Mouse (Mus musculus): ENCODE measurements around the gene Ccnd2. TPM values are rescaled to one million over a fixed set of nuclear protein-coding genes. Genes with fewer than 3 reads are reported as not detected.

Gene Ccnd2
- polyA plus RNA-seq, 1 experiment from 2014 or later = 109 TPM

DNA sequence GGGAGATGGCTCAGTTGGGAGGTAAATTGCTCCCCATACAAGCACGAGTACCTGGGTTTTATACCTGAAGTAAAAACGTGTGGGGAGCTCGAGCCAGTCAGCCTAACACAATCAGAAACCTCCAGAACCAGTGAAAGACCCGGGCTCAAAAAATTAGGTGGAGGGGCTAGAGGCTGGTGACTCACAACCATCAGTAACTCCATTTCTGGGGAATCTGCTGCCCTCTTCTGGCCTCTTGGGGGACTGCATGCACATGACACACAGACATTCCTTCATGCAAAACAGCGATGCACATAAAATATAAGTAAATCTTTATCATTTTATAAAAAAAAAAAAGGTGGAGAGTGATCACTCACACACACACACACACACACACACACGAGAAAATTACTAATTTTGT is 46.9 kb downstream of the Ccnd2 start:
- DNase-seq (peak; percentile 4), ATAC-seq (ENCODE audit: low read depth) (no peak)
- Histone ChIP-seq H3K9ac (no peak overlapping the region), H3K9me3 (replicated peaks) (no peaks in the 10 kb centered on the region), H3K4me3 (replicated peaks) (no peak overlapping the region), H3K4me1 (replicated peaks) (peaks cover 10% of the 10 kb centered on the region), H3K27me3 (peaks cover 17% of the 10 kb centered on the region), H3K27ac (no peak overlapping the region), H3K4me2 (no peak overlapping the region), H3K36me3 (no peaks in the 10 kb centered on the region)
- WGBS (ENCODE audit: insufficient replicate concordance) = 45% methylated on average over 6 of the region's 6 CpGs

DNA sequence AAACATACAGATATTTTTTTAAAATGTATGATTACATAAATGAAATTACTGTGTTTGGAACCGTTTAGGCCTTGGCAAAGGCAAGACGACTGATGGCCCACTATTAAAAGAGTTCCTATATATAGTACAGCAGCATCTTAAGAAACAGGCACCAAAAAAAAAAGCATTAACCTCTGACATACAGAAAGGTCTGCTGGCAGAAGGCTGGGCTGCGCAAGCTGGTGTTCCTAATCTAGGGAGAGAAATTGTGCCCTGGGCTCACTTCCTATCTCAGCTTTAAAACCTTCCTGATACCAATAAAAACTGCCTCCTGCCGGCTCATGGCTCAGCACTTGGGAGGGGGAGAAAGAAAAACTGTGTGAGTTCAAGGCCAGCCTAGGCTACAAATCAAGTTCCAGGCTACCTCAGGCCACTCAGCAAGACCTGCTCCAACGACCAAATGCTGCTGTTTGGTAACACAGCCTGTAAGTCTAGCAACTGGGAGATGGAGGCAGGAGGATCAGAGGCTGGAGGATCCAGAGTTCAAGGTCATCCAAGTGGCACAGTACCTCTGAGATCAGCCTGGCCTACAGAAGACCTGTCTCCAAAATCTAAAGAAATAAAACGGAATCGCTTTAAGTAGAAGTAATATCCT is 47.5 kb downstream of the Ccnd2 start:
- no peak for DNase-seq
- Histone ChIP-seq H3K4me2 (no peak overlapping the region), H3K27me3 (peaks cover 13% of the 10 kb centered on the region), H3K9ac (no peak overlapping the region), H3K27ac (no peak overlapping the region), H3K4me3 (replicated peaks) (no peak overlapping the region), H3K36me3 (no peaks in the 10 kb centered on the region), H3K4me1 (replicated peaks) (peaks cover 6% of the 10 kb centered on the region), H3K9me3 (replicated peaks) (no peaks in the 10 kb centered on the region)
- 60% methylated on average over 7 of the region's 7 CpGs for WGBS (ENCODE audit: insufficient replicate concordance)
- ATAC-seq (ENCODE audit: low read depth) = no peak

- Histone ChIP-seq H3K36me3 (no peaks in the 10 kb centered on the region), H3K4me1 (replicated peaks) (peaks cover 3% of the 10 kb centered on the region), H3K4me2 (no peak overlapping the region), H3K9ac (no peak overlapping the region), H3K27me3 (peaks cover 7% of the 10 kb centered on the region; the same call in 1 of the 2 replicates), H3K9me3 (replicated peaks) (no peaks in the 10 kb centered on the region), H3K4me3 (replicated peaks) (no peak overlapping the region), H3K27ac (no peak overlapping the region)
- DNase-seq = no peak
- no peak for ATAC-seq (ENCODE audit: low read depth)
- WGBS (ENCODE audit: insufficient replicate concordance) = 77% methylated on average over 6 of the region's 6 CpGs
Observed at GRCm38 (mm10) chr6:127103506-127104275, 48.3 kb downstream of the Ccnd2 start.

GRCm38 (mm10) chr6:127094565-127094964 is 57.4 kb downstream of the Ccnd2 start:
- WGBS (ENCODE audit: insufficient replicate concordance) = 48% methylated on average over 7 of the region's 7 CpGs
- Histone ChIP-seq H3K4me2 (no peak overlapping the region), H3K27ac (no peak overlapping the region), H3K9me3 (replicated peaks) (no peaks in the 10 kb centered on the region), H3K4me1 (replicated peaks) (no peaks in the 10 kb centered on the region), H3K9ac (no peak overlapping the region), H3K36me3 (0 out of 2 replicates have a peak, but pooled peaks cover 3% of the 10 kb centered on the region), H3K4me3 (replicated peaks) (no peak overlapping the region), H3K27me3 (no peaks in the 10 kb centered on the region)
- DNase-seq (no peak), ATAC-seq (ENCODE audit: low read depth) (no peak)

DNA sequence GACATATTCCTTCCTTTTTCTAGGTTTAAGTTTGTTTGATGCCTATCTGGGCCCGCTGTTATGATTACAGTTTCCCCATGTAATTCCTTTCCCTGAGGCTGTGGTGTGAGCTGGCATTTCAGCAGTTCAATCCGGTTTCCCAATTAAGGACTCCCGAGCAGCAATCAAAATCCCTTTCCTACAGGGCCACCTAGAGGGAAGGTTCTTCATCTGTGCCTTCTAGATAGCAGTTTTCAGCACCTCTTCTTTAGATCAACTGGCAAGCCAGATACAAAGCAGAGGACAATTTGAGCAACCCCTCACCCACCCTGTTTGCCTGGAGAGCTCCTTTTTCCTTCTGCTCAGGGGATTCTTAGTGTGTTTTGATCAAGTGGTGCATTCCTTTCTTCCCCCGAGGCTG is 65.3 kb downstream of the Ccnd2 start:
- Histone ChIP-seq H3K9me3 (replicated peaks) (no peaks in the 10 kb centered on the region), H3K4me2 (no peak overlapping the region), H3K9ac (no peak overlapping the region), H3K27ac (no peak overlapping the region), H3K36me3 (0 out of 2 replicates have a peak, but pooled peaks cover 3% of the 10 kb centered on the region), H3K4me3 (replicated peaks) (no peak overlapping the region), H3K4me1 (replicated peaks) (no peaks in the 10 kb centered on the region), H3K27me3 (peaks cover 5% of the 10 kb centered on the region)
- ATAC-seq (ENCODE audit: low read depth) (no peak), DNase-seq (no peak)
- WGBS (ENCODE audit: insufficient replicate concordance) = 57% methylated on average over 4 of the region's 4 CpGs

GRCm38 (mm10) chr6:127081820-127082219 is 70.2 kb downstream of the Ccnd2 start:
- Histone ChIP-seq H3K4me3 (replicated peaks) (no peak overlapping the region), H3K27ac (no peak overlapping the region), H3K36me3 (no peaks in the 10 kb centered on the region), H3K4me1 (replicated peaks) (peaks cover 5% of the 10 kb centered on the region; the same call in 1 of the 2 replicates), H3K9me3 (replicated peaks) (no peaks in the 10 kb centered on the region), H3K27me3 (peaks cover 42% of the 10 kb centered on the region), H3K9ac (no peak overlapping the region), H3K4me2 (no peak overlapping the region)
- DNase-seq (no peak), ATAC-seq (ENCODE audit: low read depth) (no peak)
- 58% methylated on average over 6 of the region's 6 CpGs for WGBS (ENCODE audit: insufficient replicate concordance)

- Histone ChIP-seq H3K4me1 (replicated peaks) (peaks cover 5% of the 10 kb centered on the region; the same call in 1 of the 2 replicates), H3K27me3 (peaks cover 44% of the 10 kb centered on the region), H3K27ac (no peak overlapping the region), H3K9ac (no peak overlapping the region), H3K4me2 (peak overlapping the region; percentile 61), H3K9me3 (replicated peaks) (no peaks in the 10 kb centered on the region), H3K4me3 (replicated peaks) (peak overlapping the region; percentile 46), H3K36me3 (no peaks in the 10 kb centered on the region)
- ATAC-seq (ENCODE audit: low read depth) (no peak), DNase-seq (no peak)
- WGBS (ENCODE audit: insufficient replicate concordance) = 3% methylated on average over 59 of the region's 59 CpGs
Observed at GRCm38 (mm10) chr6:127079867-127080731, 71.9 kb downstream of the Ccnd2 start.

Other genes with a start within 250 kb of the Ccnd2 start
- not detected in 2 replicates for gene Dyrk4, start 230.4 kb downstream of the Ccnd2 start, polyA plus RNA-seq (2015; fragmentation: Nextera tagmentation; extraction: Ambion mirVana)
- gene Rad51ap1, start 212.6 kb downstream of the Ccnd2 start, polyA plus RNA-seq (2015; fragmentation: Nextera tagmentation; extraction: Ambion mirVana) = 59.0 and 67.3 TPM in 2 replicates
- gene D6Wsu163e, start 212.2 kb downstream of the Ccnd2 start, polyA plus RNA-seq (2015; fragmentation: Nextera tagmentation; extraction: Ambion mirVana) = 19.6 and 22.5 TPM in 2 replicates
- gene Fgf6, start 136.6 kb downstream of the Ccnd2 start, polyA plus RNA-seq (2015; fragmentation: Nextera tagmentation; extraction: Ambion mirVana) = 0.02 TPM in 1 of 2 replicates, not detected in the other
- not detected in 2 replicates for gene Fgf23, start 79.3 kb downstream of the Ccnd2 start, polyA plus RNA-seq (2015; fragmentation: Nextera tagmentation; extraction: Ambion mirVana)
- 1.0 and 1.4 TPM in 2 replicates for gene Tigar, start 42.6 kb downstream of the Ccnd2 start, polyA plus RNA-seq (2015; fragmentation: Nextera tagmentation; extraction: Ambion mirVana)

All from liver, embryonic 13.5 days (tissue).